Mouse (Mus musculus) ES-E14 (cell line): ENCODE results near the gene S100a16.

Experiments used
- CHD2 ChIP-seq: IDR thresholded peaks from 2 replicates; pipeline ENCODE4 v1.6.1; 2014; ENCODE audit warnings: mild to moderate bottlenecking, low read depth, low read length, inconsistent platforms
- HCFC1 ChIP-seq: IDR thresholded peaks from 2 replicates; pipeline ENCODE4 v1.6.1; 2012; ENCODE audit warnings: low read length, inconsistent platforms, borderline replicate concordance; ENCODE audit not compliant: insufficient read depth
- MAFK ChIP-seq: IDR thresholded peaks from 2 replicates; pipeline ENCODE4 v1.6.1; 2014; ENCODE audit warnings: mild to moderate bottlenecking, low read depth, low read length, inconsistent platforms; ENCODE audit not compliant: insufficient read depth
- ZC3H11A ChIP-seq: IDR thresholded peaks from 2 replicates; pipeline ENCODE4 v1.6.1; 2012; ENCODE audit warnings: low read depth, mild to moderate bottlenecking, inconsistent platforms, low read length, borderline replicate concordance
- ZNF384 ChIP-seq: IDR thresholded peaks from 2 replicates; pipeline ENCODE4 v1.6.1; 2012; ENCODE audit warnings: low read depth, low read length, inconsistent platforms

DNA sequence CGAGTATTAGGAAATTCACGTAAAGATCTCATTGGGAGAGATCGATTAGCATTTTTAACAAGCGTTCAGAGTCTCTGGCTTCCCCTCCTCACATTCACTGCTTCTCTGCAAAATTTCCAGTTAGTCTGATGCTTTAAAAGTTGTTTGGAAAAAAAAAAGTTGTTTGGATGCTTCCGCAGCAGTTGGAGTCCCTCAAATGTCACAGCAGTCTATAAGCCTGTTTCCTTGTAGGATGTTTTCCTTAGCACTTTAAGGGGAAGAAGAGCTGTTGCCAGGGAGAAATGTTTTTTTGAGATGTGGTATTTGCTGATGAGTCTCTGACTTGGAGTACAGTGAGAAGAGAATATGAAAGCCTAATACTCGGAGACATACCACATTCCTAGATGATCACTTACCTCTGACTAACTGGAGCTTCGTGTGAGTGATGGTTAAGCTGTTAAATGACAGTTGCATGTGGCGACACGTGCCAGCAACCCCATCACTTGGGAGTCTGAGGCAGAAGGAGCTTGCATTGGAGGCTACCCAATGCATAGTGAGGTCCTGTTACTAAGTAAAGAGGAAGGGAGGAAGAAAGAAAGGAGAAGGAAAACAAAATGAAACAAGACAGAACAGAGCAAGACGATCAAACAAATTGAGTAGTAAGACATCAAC is 39.4 kb downstream of the S100a16 start:
- TF ChIP-seq HCFC1 (no peak), ZNF384 (no peak), MAFK (no peak), CHD2 (no peak), ZC3H11A (no peak)
